Mouse (Mus musculus) layer of hippocampus, adult 11-12 months (tissue): ENCODE data around the gene Il1rap.
A peak's percentile ranks its signal among the peaks of the same experiment; 100 is the strongest.

Experiments
- DNase-seq: peaks from one replicate; pipeline ENCODE4 v3.0.0; 2022; ENCODE audit warnings: low spot score

Il1rap gene

DNA sequence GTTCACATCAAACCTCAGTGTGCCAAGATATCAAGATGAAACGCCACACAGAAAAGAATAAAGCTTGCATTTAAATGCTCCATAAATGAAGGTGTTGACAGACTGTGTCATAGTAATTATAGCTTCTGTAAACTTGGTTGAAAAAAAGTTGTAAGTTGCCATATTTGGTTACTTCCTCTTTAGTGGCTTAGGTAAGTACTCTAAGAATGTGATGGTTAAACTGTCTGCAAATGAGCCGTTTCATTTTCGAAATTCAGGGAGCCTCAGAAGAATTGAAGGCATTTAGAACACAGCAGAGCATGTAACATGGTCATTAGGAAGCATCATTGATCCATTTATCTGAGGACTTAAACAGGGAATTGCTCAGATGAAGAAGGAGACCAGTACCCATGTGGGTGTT, 146.6 kb downstream of the Il1rap start:
- DNase-seq = no peak

DNA sequence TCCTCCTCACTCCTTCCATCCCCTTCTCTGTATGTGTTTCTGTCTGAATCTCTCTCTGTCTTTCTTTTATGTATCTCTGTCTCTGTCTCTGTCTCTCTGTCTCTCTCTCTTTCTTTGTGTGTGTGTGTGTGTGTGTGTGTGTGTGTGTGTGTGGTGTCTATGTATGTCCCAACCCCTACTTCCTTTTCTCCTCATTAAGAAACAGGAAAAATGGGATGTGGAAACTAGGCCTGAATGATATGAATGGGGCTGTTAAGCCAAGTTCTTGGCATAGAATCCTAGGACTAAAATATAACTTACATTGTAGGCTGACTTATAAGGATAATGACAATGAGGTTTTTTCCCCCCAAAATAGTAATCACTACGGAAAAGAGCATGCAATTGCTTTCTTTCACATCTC, 149.4 kb downstream of the Il1rap start:
- no peak for DNase-seq

GRCm38 (mm10) chr16:26732566-26732965, 151.1 kb downstream of the Il1rap start:
- no peak for DNase-seq

DNA sequence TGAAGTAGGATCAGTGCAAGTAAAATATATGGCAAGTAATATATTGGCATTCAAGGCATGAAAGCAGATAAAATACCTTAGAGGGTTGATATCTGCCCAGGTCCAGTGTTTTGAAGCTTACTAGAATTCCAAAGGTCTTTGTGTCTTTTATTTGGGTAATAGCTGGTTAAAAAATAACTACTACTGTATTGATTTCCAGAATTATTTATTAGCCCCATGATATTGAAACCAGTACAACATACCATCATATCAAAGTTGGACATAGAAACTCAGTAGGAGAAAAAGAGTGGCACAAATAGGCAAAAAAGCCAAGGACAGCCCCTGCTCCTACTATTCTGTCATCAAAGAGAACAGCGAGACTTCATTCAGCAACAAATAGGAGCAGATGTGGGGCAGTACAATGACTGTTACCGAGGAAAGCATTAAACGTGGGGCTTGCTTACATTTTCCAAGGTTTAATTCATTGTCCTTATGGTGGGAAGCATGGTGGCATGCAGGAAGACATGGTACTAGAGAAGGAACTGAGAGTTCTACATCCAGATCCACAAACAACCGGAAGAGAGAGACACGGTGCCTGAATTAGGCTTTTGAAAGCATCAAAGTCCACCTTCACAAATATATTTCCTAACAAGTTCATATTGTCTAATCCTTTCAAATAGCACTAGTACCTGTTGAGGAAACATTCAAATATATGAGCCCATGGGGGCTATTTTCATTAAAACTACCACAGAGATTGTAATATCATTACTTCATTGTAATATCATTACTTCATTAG, 174.1 kb downstream of the Il1rap start:
- DNase-seq = no peak

- peak; percentile 48 for DNase-seq
Observed at GRCm38 (mm10) chr16:26775976-26776375, 194.5 kb downstream of the Il1rap start.

GRCm38 (mm10) chr16:26777132-26777531, 195.6 kb downstream of the Il1rap start:
- DNase-seq = no peak
